Mouse (Mus musculus) kidney, adult 11 months (tissue): ENCODE measurements at regions not wholly inside any gene's neighbourhood (a gene's known extent, or its start where the extent isn't known, plus 50 kb on each side); places are given as distances from the start of the nearest gene placed in this dataset.

ENCODE experiments used
- DNase-seq: peaks from one replicate; pipeline ENCODE4 v3.0.0; 2022

- DNase-seq = no peak
Measured at GRCm38 (mm10) chr12:118404171-118404570, 102.9 kb upstream of the Sp4 start.

- no peak for DNase-seq
Measured at GRCm38 (mm10) chr12:118403519-118404087, 102.4 kb upstream of the Sp4 start.

DNA sequence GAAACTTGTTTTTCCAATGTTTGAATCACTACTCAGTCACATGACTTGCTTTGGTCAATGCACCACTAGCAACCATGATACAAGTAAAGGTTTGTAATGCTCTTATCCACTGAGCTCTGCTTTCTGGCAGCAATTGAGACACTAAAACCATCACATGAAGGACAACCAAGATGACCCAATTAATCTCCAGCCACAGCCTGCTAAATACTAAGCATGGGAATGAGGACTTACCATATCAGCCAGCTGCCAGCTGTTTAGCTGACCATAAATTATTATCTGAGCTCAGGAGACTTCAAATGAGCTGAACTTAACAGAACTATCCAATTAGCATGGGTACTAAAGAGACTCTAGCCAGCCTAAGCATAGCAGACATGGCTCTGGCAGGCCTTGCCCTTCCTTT is 100.1 kb upstream of the Sp4 start:
- no peak for DNase-seq

GRCm38 (mm10) chr12:118391654-118392053 is 90.4 kb upstream of the Sp4 start:
- no peak for DNase-seq

- no peak for DNase-seq
Measured at GRCm38 (mm10) chr12:118381013-118381412, 79.8 kb upstream of the Sp4 start.

- DNase-seq = no peak
Measured at GRCm38 (mm10) chr12:118377898-118378297, 76.7 kb upstream of the Sp4 start.

GRCm38 (mm10) chr12:118376521-118377493 is 75.6 kb upstream of the Sp4 start:
- DNase-seq = no peak

GRCm38 (mm10) chr12:118373250-118373649 is 72.0 kb upstream of the Sp4 start:
- DNase-seq = no peak

GRCm38 (mm10) chr12:118371905-118372304 is 70.7 kb upstream of the Sp4 start:
- DNase-seq = no peak

- no peak for DNase-seq
Measured at GRCm38 (mm10) chr12:118367307-118368076, 66.3 kb upstream of the Sp4 start.

DNA sequence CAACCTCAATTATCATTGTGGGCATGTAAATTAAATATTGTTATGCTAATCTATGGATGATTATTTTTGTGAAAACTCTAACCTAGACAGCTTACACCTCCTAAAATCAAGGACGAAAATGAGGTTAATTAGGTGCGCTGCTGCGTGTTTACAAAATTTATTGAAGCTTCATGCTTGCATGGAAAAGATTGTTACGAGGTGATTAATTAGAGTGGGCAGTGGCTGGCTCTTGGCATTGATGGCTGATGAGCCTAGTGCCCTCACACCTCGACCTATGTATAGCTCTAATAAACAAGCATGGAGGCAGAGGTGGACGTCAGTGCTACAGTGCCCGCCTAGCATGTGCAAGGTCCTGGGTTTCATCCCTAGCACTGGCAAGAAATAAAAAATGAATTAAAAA is 51.6 kb upstream of the Sp4 start:
- no peak for DNase-seq

DNA sequence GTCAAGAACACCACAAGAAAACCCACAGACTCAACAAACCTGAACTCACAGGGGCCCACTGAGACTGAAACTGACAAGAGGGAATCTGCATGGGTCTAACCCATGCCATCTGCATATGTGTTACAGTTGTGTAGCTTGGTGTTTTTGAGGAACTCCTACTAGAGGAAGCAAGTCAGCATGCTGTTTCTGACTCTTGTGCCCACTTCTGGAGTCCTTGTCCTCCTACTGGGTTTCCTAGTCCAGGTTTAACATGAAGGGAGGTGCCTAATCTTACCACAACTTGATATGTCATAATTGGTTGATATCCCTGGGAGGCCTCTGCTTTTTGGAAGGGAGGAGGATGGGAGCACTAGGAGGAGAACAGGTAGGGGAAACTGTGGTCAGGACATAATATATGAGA is 50.2 kb upstream of the Sp4 start:
- DNase-seq = no peak
